In genomic region chr10:121873063-121873489, GRCm38 (mm10) we compare ENCODE assay signal across 11 mouse cellular contexts.
DNase-seq lines count a peak whose midpoint lies in the region; ATAC-seq lines count a peak whose summit lies in the region.
"Had no signal": no experiment of that assay in that cellular context is flagged by ENCODE, and none has a peak within 500 bp of the region (broad histone marks: within the 10 kb centered on the region; RNA-seq: fewer than 3 reads in every experiment).

No protein-coding gene starts in this region.

- H3K27ac ChIP-seq in heart, embryonic 10.5 days, result peak overlapping the region; percentile 23; the same call in 1 of the 2 replicates
- H3K27ac ChIP-seq in intestine, embryonic 16.5 days (ENCODE audit: low read length), result peak overlapping the region; percentile 43
- peak overlapping the region; percentile 38 for H3K27ac ChIP-seq in limb, embryonic 15.5 days
- H3K27ac ChIP-seq: liver, embryonic 13.5 days had no signal

- no peak for DNase-seq in heart, embryonic 10.5 days (ENCODE audit: low spot score)
- DNase-seq in heart, postnatal 14 days, result no peak
- DNase-seq in embryo, embryonic 11 days, result peak; percentile 39
- no peak for DNase-seq in c-Kit-positive CD71-positive TER-119-positive erythroid progenitor cells, embryonic 14.5 days (ENCODE audit: low spot score)
- no peak for DNase-seq in urinary bladder, adult 18-20 months (ENCODE audit: low spot score in 2 of 2)
- DNase-seq in lung, adult 18-20 months, result no peak
- DNase-seq: cerebellum, adult 18-20 months; heart, postnatal 10 days; liver, embryonic 13.5 days had no signal

- peaks cover 18% of the 10 kb centered on the region; the same call in 1 of the 2 replicates for H3K4me1 ChIP-seq in heart, embryonic 10.5 days
- H3K4me1 ChIP-seq in intestine, embryonic 16.5 days (ENCODE audit: control insufficient read depth, insufficient read depth, low read length), result peaks cover 7% of the 10 kb centered on the region; the same call in 1 of the 2 replicates
- peaks cover 21% of the 10 kb centered on the region for H3K4me1 ChIP-seq in limb, embryonic 15.5 days
- H3K4me1 ChIP-seq: liver, embryonic 13.5 days had no signal

- ATAC-seq in intestine, embryonic 16.5 days, result peak; percentile 92
- ATAC-seq in limb, embryonic 15.5 days (ENCODE audit: insufficient number of reproducible peaks, low FRiP score, low TSS enrichment, low read depth), result peak; percentile 70

- H3K4me2 ChIP-seq in intestine, embryonic 16.5 days (ENCODE audit: low read depth, low read length), result peak overlapping the region; percentile 11; the same call in 1 of the 2 replicates
- H3K4me2 ChIP-seq in limb, embryonic 15.5 days, result no peak overlapping the region
- H3K4me2 ChIP-seq: liver, embryonic 13.5 days had no signal

- no peaks in the 10 kb centered on the region for H3K27me3 ChIP-seq in heart, embryonic 10.5 days (ENCODE audit: insufficient read depth, poor library complexity, severe bottlenecking)
- H3K27me3 ChIP-seq in intestine, embryonic 16.5 days (replicated peaks; ENCODE audit: control insufficient read depth, insufficient read depth, low read length), result no peaks in the 10 kb centered on the region
- no peaks in the 10 kb centered on the region for H3K27me3 ChIP-seq in limb, embryonic 15.5 days
- H3K27me3 ChIP-seq: liver, embryonic 13.5 days had no signal

- 55% methylated on average over 4 of the region's 4 CpGs for WGBS in heart, embryonic 10.5 days
- 13% methylated on average over 4 of the region's 4 CpGs for WGBS in intestine, embryonic 16.5 days
- 21% methylated on average over 4 of the region's 4 CpGs for WGBS in limb, embryonic 15.5 days

- peaks cover 16% of the 10 kb centered on the region for H3K36me3 ChIP-seq in heart, embryonic 10.5 days
- H3K36me3 ChIP-seq in intestine, embryonic 16.5 days (ENCODE audit: control insufficient read depth, insufficient read depth, low read length), result no peaks in the 10 kb centered on the region; the same call in 1 of the 2 replicates
- peaks cover 13% of the 10 kb centered on the region for H3K36me3 ChIP-seq in limb, embryonic 15.5 days

- peaks cover 2% of the 10 kb centered on the region; the same call in 1 of the 2 replicates for H3K9me3 ChIP-seq in heart, embryonic 10.5 days
- H3K9me3 ChIP-seq in intestine, embryonic 16.5 days (ENCODE audit: control insufficient read depth, low read length), result 0 out of 2 replicates have a peak, but pooled peaks cover 5% of the 10 kb centered on the region
- no peaks in the 10 kb centered on the region for H3K9me3 ChIP-seq in limb, embryonic 15.5 days

- intact Hi-C loops in heart, postnatal 14 days (cut with DNase I), result loop anchor here (5.0 kb wide), 1 partner anchor 49 kb away; no protein-coding TSS in a partner anchor

- H3K9ac ChIP-seq in intestine, embryonic 16.5 days (ENCODE audit: low read depth, low read length), result no peak overlapping the region
- no peak overlapping the region for H3K9ac ChIP-seq in limb, embryonic 15.5 days
- H3K9ac ChIP-seq: liver, embryonic 13.5 days had no signal

- H3K4me3 ChIP-seq in heart, embryonic 10.5 days, result no peak overlapping the region
- H3K4me3 ChIP-seq in intestine, embryonic 16.5 days (ENCODE audit: low read length), result no peak overlapping the region
- H3K4me3 ChIP-seq in limb, embryonic 15.5 days, result no peak overlapping the region
- H3K4me3 ChIP-seq: liver, embryonic 13.5 days had no signal
